Mouse (Mus musculus) olfactory bulb, adult 2 months (tissue): ENCODE results near the gene Map4k4.

Experiments used
- CTCF ChIP-seq: fragments of 200-500 bp; IDR thresholded peaks from 2 replicates; pipeline ENCODE4 v1.5.1; 2012; ENCODE audit warnings: low read depth, mild to moderate bottlenecking, low read length, moderate library complexity; ENCODE audit not compliant: insufficient read depth
- POLR2A ChIP-seq: fragments of 200-500 bp; IDR thresholded peaks from 2 replicates; pipeline ENCODE4 v1.6.1; 2012; ENCODE audit warnings: mild to moderate bottlenecking, low read depth, low read length, moderate library complexity; ENCODE audit not compliant: insufficient read depth

DNA sequence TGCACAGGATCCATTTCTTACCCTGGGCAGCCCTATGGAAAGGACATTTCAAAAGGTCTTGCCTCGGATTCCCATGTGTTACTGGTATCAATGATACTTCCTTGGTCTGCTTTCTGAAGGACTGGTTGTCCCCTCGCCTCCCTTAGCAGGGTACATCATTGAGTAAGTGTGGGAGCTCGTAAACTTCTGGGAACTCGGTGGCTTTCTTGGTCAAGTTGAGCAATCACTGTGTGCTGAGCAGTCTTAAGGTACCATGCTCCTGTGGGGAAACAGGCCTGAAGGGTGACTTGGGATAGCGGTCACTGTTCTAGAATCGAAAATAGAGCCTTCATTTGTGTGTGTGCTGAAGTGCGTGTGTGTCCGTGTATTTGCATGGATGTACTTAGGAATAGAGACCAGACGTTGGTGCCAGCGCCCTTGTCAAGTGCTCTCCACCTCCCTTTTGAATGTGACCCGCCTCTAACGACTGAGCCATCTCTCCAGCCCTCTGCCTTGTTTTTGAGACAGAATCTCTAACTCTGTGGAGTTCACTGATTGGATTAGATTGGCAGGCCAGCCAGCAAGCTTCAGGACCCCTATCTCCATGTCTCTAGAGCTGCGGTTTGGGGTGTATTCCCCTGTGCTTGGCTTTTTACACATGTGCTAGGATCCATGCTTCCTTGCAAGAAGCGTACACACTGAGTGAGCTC is 129.7 kb downstream of the Map4k4 start:
- TF ChIP-seq CTCF, result no peak
- TF ChIP-seq POLR2A, result no peak
